Mouse (Mus musculus): ENCODE data around the gene Vcp. TPM values are rescaled to one million over a fixed set of nuclear protein-coding genes. Genes with fewer than 3 reads are reported as not detected.
"Not testable (repeated sequence)": the region's sequence is repeated elsewhere in the genome, so short reads cannot be mapped to it uniquely, and the experiment has no call there.

Gene Vcp
- polyA plus RNA-seq, 1 experiment: 310 TPM

GRCm38 (mm10) chr4:42988296-42988695 is 12.0 kb downstream of the Vcp start:
- no peaks in the 10 kb centered on the region for H3K4me1 ChIP-seq (ENCODE audit: control insufficient read depth, insufficient read depth, low read length)
- H3K4me3 ChIP-seq (ENCODE audit: insufficient read depth, low read length): no peak overlapping the region
- no peak for TF ChIP-seq POLR2A (IDR thresholded peaks at IDR 0.05; ENCODE audit: low read depth, low read length)
- no peak for TF ChIP-seq CTCF (IDR thresholded peaks at IDR 0.05; ENCODE audit: borderline replicate concordance, insufficient read depth, low read length)
- no peak overlapping the region for H3K27ac ChIP-seq (ENCODE audit: insufficient read depth, low read length)

GRCm38 (mm10) chr4:42980467-42980866 is 19.8 kb downstream of the Vcp start:
- not testable (repeated sequence) for H3K4me1 ChIP-seq (ENCODE audit: control insufficient read depth, insufficient read depth, low read length); H3K4me3 ChIP-seq (ENCODE audit: insufficient read depth, low read length); H3K27ac ChIP-seq (ENCODE audit: insufficient read depth, low read length)

GRCm38 (mm10) chr4:42978062-42978461 is 22.2 kb downstream of the Vcp start:
- H3K4me3 ChIP-seq (ENCODE audit: insufficient read depth, low read length): no peak overlapping the region
- TF ChIP-seq CTCF (IDR thresholded peaks at IDR 0.05; ENCODE audit: borderline replicate concordance, insufficient read depth, low read length) (no peak), POLR2A (IDR thresholded peaks at IDR 0.05; ENCODE audit: low read depth, low read length) (no peak)

GRCm38 (mm10) chr4:42973868-42974267 is 26.4 kb downstream of the Vcp start:
- Histone ChIP-seq H3K4me1 (ENCODE audit: control insufficient read depth, insufficient read depth, low read length) (no peaks in the 10 kb centered on the region), H3K27ac (ENCODE audit: insufficient read depth, low read length) (no peak overlapping the region), H3K4me3 (ENCODE audit: insufficient read depth, low read length) (no peak overlapping the region)
- TF ChIP-seq CTCF (IDR thresholded peaks at IDR 0.05; ENCODE audit: borderline replicate concordance, insufficient read depth, low read length) (no peak), POLR2A (IDR thresholded peaks at IDR 0.05; ENCODE audit: low read depth, low read length) (no peak)

More at GRCm38 (mm10) chr4:42978062-42978461, 22.2 kb downstream of the Vcp start:
- Histone ChIP-seq H3K27ac (ENCODE audit: insufficient read depth, low read length) (no peak overlapping the region), H3K4me1 (ENCODE audit: control insufficient read depth, insufficient read depth, low read length) (no peaks in the 10 kb centered on the region)

GRCm38 (mm10) chr4:42972952-42973351 is 27.4 kb downstream of the Vcp start:
- no peak overlapping the region for H3K27ac ChIP-seq (ENCODE audit: insufficient read depth, low read length)
- TF ChIP-seq CTCF (IDR thresholded peaks at IDR 0.05; ENCODE audit: borderline replicate concordance, insufficient read depth, low read length): no peak
- TF ChIP-seq POLR2A (IDR thresholded peaks at IDR 0.05; ENCODE audit: low read depth, low read length): no peak

GRCm38 (mm10) chr4:42969304-42969703 is 31.0 kb downstream of the Vcp start, which contains the start of gene 1700022I11Rik:
Gene 1700022I11Rik (plus strand): TSS chr4:42969604.
- Histone ChIP-seq H3K4me1 (ENCODE audit: control insufficient read depth, insufficient read depth, low read length) (no peaks in the 10 kb centered on the region), H3K4me3 (ENCODE audit: insufficient read depth, low read length) (no peak within 1 kb of the TSS), H3K27ac (ENCODE audit: insufficient read depth, low read length) (no peak within 1 kb of the TSS)
- TF ChIP-seq POLR2A (IDR thresholded peaks at IDR 0.05; ENCODE audit: low read depth, low read length) (no peak), CTCF (IDR thresholded peaks at IDR 0.05; ENCODE audit: borderline replicate concordance, insufficient read depth, low read length) (no peak)

More at GRCm38 (mm10) chr4:42972952-42973351, 27.4 kb downstream of the Vcp start:
- Histone ChIP-seq H3K4me1 (ENCODE audit: control insufficient read depth, insufficient read depth, low read length) (no peaks in the 10 kb centered on the region), H3K4me3 (ENCODE audit: insufficient read depth, low read length) (no peak overlapping the region)

- H3K27ac ChIP-seq (ENCODE audit: insufficient read depth, low read length): no peak overlapping the region
- no peak overlapping the region for H3K4me3 ChIP-seq (ENCODE audit: insufficient read depth, low read length)
- TF ChIP-seq CTCF (IDR thresholded peaks at IDR 0.05; ENCODE audit: borderline replicate concordance, insufficient read depth, low read length) (no peak), POLR2A (IDR thresholded peaks at IDR 0.05; ENCODE audit: low read depth, low read length) (no peak)
- no peaks in the 10 kb centered on the region for H3K4me1 ChIP-seq (ENCODE audit: control insufficient read depth, insufficient read depth, low read length)
Measured at GRCm38 (mm10) chr4:42965039-42965719, 35.1 kb downstream of the Vcp start.

- Histone ChIP-seq H3K27ac (ENCODE audit: insufficient read depth, low read length) (no peak overlapping the region), H3K4me1 (ENCODE audit: control insufficient read depth, insufficient read depth, low read length) (no peaks in the 10 kb centered on the region), H3K4me3 (ENCODE audit: insufficient read depth, low read length) (no peak overlapping the region)
- no peak for TF ChIP-seq CTCF (IDR thresholded peaks at IDR 0.05; ENCODE audit: borderline replicate concordance, insufficient read depth, low read length)
- TF ChIP-seq POLR2A (IDR thresholded peaks at IDR 0.05; ENCODE audit: low read depth, low read length): no peak
Measured at GRCm38 (mm10) chr4:42963480-42963879, 36.8 kb downstream of the Vcp start.

- Histone ChIP-seq H3K4me1 (ENCODE audit: control insufficient read depth, insufficient read depth, low read length) (no peaks in the 10 kb centered on the region), H3K27ac (ENCODE audit: insufficient read depth, low read length) (no peak overlapping the region), H3K4me3 (ENCODE audit: insufficient read depth, low read length) (no peak overlapping the region)
- peak; percentile 69; the same call in 1 of the 2 replicates for TF ChIP-seq CTCF (IDR thresholded peaks at IDR 0.05; ENCODE audit: borderline replicate concordance, insufficient read depth, low read length)
- TF ChIP-seq POLR2A (IDR thresholded peaks at IDR 0.05; ENCODE audit: low read depth, low read length): no peak
Measured at GRCm38 (mm10) chr4:42961592-42961991, 38.7 kb downstream of the Vcp start.

- Histone ChIP-seq H3K4me1 (ENCODE audit: control insufficient read depth, insufficient read depth, low read length) (no peaks in the 10 kb centered on the region), H3K4me3 (ENCODE audit: insufficient read depth, low read length) (no peak overlapping the region), H3K27ac (ENCODE audit: insufficient read depth, low read length) (no peak overlapping the region)
- 0 out of 2 replicates have a peak, but pooled peaks have one; percentile 26 for TF ChIP-seq POLR2A (IDR thresholded peaks at IDR 0.05; ENCODE audit: low read depth, low read length)
- TF ChIP-seq CTCF (IDR thresholded peaks at IDR 0.05; ENCODE audit: borderline replicate concordance, insufficient read depth, low read length): no peak
Measured at GRCm38 (mm10) chr4:42959382-42959781, 40.9 kb downstream of the Vcp start.
